Mouse (Mus musculus) cerebellum, adult 18-20 months (tissue): ENCODE results near the gene Gm20916.
"Not testable (repeated sequence)": the region's sequence is repeated elsewhere in the genome, so short reads cannot be mapped to it uniquely, and the experiment has no call there.

Experiments used
- DNase-seq, 2 experiments: peaks; one replicate each; pipeline ENCODE4 v3.0.0; 2021

The Gm20916 gene

DNA sequence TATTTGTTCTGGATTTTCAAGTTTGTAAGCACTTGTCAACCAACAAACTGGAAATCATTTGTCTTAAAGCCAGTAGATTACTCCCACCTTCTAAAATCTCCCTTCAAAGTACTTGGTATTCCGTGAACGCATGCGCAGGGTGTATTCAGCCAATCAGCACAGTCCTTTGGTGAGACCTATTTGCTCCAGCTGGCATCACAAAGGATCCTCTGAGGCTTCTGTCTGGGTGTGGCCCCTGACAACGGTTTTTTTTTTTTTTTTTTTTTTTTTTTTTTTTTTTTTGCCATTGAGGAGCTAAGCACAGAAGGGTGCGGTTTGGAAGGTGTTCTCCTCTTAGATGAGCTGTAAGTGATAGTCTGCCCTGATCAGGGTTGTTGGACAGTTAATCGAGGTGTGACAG lies at the start of gene Gm20916:
Gene Gm20916 (plus strand): TSS at position 301 of the 400 bp plus-strand sequence.
- not testable (repeated sequence) for DNase-seq
